Mouse (Mus musculus): ENCODE measurements around the gene Omt2a.

DNA sequence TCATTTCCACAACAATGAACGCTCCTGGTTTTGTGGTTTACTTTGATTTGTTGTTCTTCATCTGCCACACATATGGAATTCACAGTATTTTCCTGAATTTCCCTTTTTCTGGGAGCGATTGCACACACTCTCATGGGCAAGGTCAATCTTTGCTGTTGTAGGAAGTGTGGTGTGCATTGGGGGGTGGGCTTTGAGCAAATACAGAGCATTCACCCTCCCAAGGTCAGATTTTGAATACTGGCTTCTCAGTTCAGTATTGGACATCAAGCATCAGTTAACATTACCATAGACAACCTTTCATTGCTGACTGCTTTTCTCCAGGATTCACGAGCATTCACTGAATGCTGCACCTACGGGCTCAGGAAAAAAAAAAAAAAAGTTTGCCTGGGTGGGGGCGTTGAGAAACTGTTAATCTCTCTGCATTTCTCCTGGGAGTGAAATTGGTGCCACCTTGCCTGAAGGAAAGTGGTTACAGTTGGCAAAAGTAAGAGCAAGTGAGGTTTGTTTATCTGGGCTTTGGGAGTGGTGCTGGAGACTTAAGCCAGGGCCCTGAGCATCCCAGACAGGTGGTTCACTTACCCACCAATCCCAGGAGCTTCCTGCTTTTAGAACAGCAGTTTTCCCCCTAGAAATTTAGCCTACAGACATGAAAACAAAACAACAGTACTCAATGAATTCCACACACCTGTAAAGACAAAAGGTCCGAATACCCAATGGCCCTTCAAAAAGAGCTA is 45.3 kb upstream of the Omt2a start:
- TF ChIP-seq POLR2A (IDR thresholded peaks at IDR 0.05; ENCODE audit: control insufficient read depth, extremely low read depth, insufficient read depth, low read length, poor library complexity) (no peak), CTCF (IDR thresholded peaks at IDR 0.05; ENCODE audit: borderline replicate concordance, control insufficient read depth, extremely low read depth, insufficient read depth, low read length, poor library complexity) (no peak)
